Mouse (Mus musculus) cerebellum, postnatal 14 days (tissue): ENCODE results near the gene Gm3182.
"Not testable (repeated sequence)": the region's sequence is repeated elsewhere in the genome, so short reads cannot be mapped to it uniquely, and the experiment has no call there.

ENCODE experiments used
- DNase-seq, 2 experiments: peaks; one replicate each; pipeline ENCODE4 v3.0.0; 2021; ENCODE audit warnings: mixed read lengths in 2 of 2

Gm3182 gene

GRCm38 (mm10) chr14:4481445-4481844, at the start of gene Gm3182:
TSS of gene Gm3182 (plus strand) at chr14:4481745.
- DNase-seq: not testable (repeated sequence)

GRCm38 (mm10) chr14:4499425-4499824, 17.9 kb downstream of the Gm3182 start:
- DNase-seq: not testable (repeated sequence)
